Comparison of ENCODE assay signal across 8 mouse cellular contexts in the genomic region with DNA sequence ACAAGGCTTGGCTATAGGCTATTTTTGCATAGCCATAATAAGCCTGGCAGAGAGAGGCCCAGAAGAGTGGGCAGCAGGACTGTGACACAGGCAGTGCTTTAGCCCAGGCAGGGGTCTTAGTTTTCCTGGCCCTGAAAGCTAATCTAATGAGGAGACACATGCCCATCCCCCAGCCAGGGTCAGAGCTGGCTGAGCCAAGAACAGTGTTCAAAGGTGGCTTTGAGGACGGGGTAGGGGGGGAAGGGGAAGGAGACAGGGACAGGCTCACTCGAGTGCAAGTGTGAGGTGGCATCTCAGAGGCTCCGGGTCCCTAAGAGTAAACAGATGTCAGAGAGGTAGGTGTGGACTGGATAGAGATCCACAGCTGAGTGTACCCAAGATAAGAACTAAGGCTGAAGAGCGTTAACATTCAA. TPM values are rescaled to one million over a fixed set of nuclear protein-coding genes. Genes with fewer than 3 reads are reported as not detected.
DNase-seq lines count a peak whose midpoint lies in the region; ATAC-seq and TF ChIP-seq lines count a peak whose summit lies in the region.
"Had no signal": no experiment of that assay in that cellular context is flagged by ENCODE, and none has a peak within 500 bp of the region (broad histone marks: within the 10 kb centered on the region; RNA-seq: fewer than 3 reads in every experiment).

No protein-coding gene starts in this region.

- H3K9me3 ChIP-seq in forebrain, embryonic 12.5 days: no peaks in the 10 kb centered on the region
- H3K9me3 ChIP-seq in kidney, embryonic 15.5 days (replicated peaks): no peaks in the 10 kb centered on the region
- H3K9me3 ChIP-seq in midbrain, embryonic 16.5 days (replicated peaks; ENCODE audit: control insufficient read depth, low read length, poor library complexity, severe bottlenecking): no peaks in the 10 kb centered on the region

- H3K4me1 ChIP-seq in spleen, adult 2 months (ENCODE audit: control insufficient read depth, insufficient read depth, insufficient read length): peaks cover 29% of the 10 kb centered on the region; the same call in 1 of the 2 replicates
- peaks cover 65% of the 10 kb centered on the region for H3K4me1 ChIP-seq in forebrain, embryonic 12.5 days
- peaks cover 86% of the 10 kb centered on the region for H3K4me1 ChIP-seq in kidney, embryonic 15.5 days
- peaks cover 25% of the 10 kb centered on the region for H3K4me1 ChIP-seq in midbrain, embryonic 16.5 days (ENCODE audit: control insufficient read depth, insufficient read depth, low read length)

- peak overlapping the region; percentile 87 for H3K4me2 ChIP-seq in forebrain, embryonic 12.5 days
- peak overlapping the region; percentile 97 for H3K4me2 ChIP-seq in kidney, embryonic 15.5 days
- H3K4me2 ChIP-seq in midbrain, embryonic 16.5 days (ENCODE audit: low read length): peak overlapping the region; percentile 87; the same call in 1 of the 2 replicates

- no peaks in the 10 kb centered on the region for H3K27me3 ChIP-seq in spleen, adult 2 months (ENCODE audit: control insufficient read depth, insufficient read depth, low read length)
- H3K27me3 ChIP-seq in forebrain, embryonic 12.5 days: peaks cover 28% of the 10 kb centered on the region
- no peaks in the 10 kb centered on the region for H3K27me3 ChIP-seq in kidney, embryonic 15.5 days
- H3K27me3 ChIP-seq in midbrain, embryonic 16.5 days (ENCODE audit: control insufficient read depth, insufficient read depth, low read depth, low read length): peaks cover 14% of the 10 kb centered on the region

- no peak for DNase-seq in spleen, adult 2 months (ENCODE audit: low read depth in 1 of 2, low spot score in 2 of 2)
- DNase-seq in spleen, adult 12 weeks (ENCODE audit: low spot score): no peak
- no peak for DNase-seq in T-cell, adult 2 months (ENCODE audit: low spot score)
- DNase-seq in left cerebral cortex, postnatal 25 days (ENCODE audit: low spot score in 2 of 2): no peak

- TF ChIP-seq CTCF in spleen, adult 2 months (IDR thresholded peaks at IDR 0.05; ENCODE audit: extremely low read depth, insufficient read depth, insufficient read length, insufficient replicate concordance): no peak

- H3K36me3 ChIP-seq in spleen, adult 2 months (ENCODE audit: control insufficient read depth, insufficient read depth, low read length): 0 out of 2 replicates have a peak, but pooled peaks cover 1% of the 10 kb centered on the region
- H3K36me3 ChIP-seq in forebrain, embryonic 12.5 days (replicated peaks): no peaks in the 10 kb centered on the region
- no peaks in the 10 kb centered on the region for H3K36me3 ChIP-seq in kidney, embryonic 15.5 days
- H3K36me3 ChIP-seq in midbrain, embryonic 16.5 days (ENCODE audit: control insufficient read depth, insufficient read depth, low read length): no peaks in the 10 kb centered on the region

- WGBS in spleen, adult 2 months: 16% methylated on average over 4 of the region's 4 CpGs
- 3% methylated on average over 4 of the region's 4 CpGs for WGBS in forebrain, embryonic 12.5 days
- 7% methylated on average over 4 of the region's 4 CpGs for WGBS in kidney, embryonic 15.5 days
- WGBS in midbrain, embryonic 16.5 days: 8% methylated on average over 4 of the region's 4 CpGs

- intact Hi-C loops in left cerebral cortex, postnatal 25 days (cut with DNase I): no loop called here

- peak overlapping the region; percentile 52 for H3K9ac ChIP-seq in forebrain, embryonic 12.5 days
- peak overlapping the region; percentile 19; the same call in 1 of the 2 replicates for H3K9ac ChIP-seq in kidney, embryonic 15.5 days
- H3K9ac ChIP-seq in midbrain, embryonic 16.5 days (ENCODE audit: low read depth, low read length): no peak overlapping the region

- no peak for TF ChIP-seq POLR2A in spleen, adult 2 months (IDR thresholded peaks at IDR 0.05; ENCODE audit: low read depth, low read length)

- H3K27ac ChIP-seq in spleen, adult 2 months (ENCODE audit: insufficient read depth, low read length): peak overlapping the region; percentile 97
- H3K27ac ChIP-seq in forebrain, embryonic 12.5 days: peak overlapping the region; percentile 79
- H3K27ac ChIP-seq in kidney, embryonic 15.5 days: peak overlapping the region; percentile 97
- peak overlapping the region; percentile 67; the same call in 1 of the 2 replicates for H3K27ac ChIP-seq in midbrain, embryonic 16.5 days (ENCODE audit: low read length)

- ATAC-seq in forebrain, embryonic 12.5 days (ENCODE audit: low FRiP score): no peak
- ATAC-seq in kidney, embryonic 15.5 days (replicated peaks; ENCODE audit: low FRiP score): no peak
- no peak for ATAC-seq in midbrain, embryonic 16.5 days

- peak overlapping the region; percentile 47; the same call in 1 of the 2 replicates for H3K4me3 ChIP-seq in spleen, adult 2 months (ENCODE audit: extremely low read depth, insufficient read depth, insufficient read length)
- no peak overlapping the region for H3K4me3 ChIP-seq in forebrain, embryonic 12.5 days (replicated peaks)
- H3K4me3 ChIP-seq in kidney, embryonic 15.5 days (replicated peaks): peak overlapping the region; percentile 71
- H3K4me3 ChIP-seq in midbrain, embryonic 16.5 days (ENCODE audit: low read depth, low read length): no peak overlapping the region

RNA-seq across cellular contexts. Expression of a gene that starts 3.7 kb away (rescaled TPM):
- polyA plus RNA-seq in spleen, adult 2 months (2012; rRNA removed): 50.5 and 78.5 TPM in 2 replicates
- polyA plus RNA-seq in forebrain, embryonic 12.5 days (2016; fragmentation: Nextera tagmentation; extraction: Ambion mirVana): 1.7 and 2.2 TPM in 2 replicates
- polyA plus RNA-seq in kidney, embryonic 15.5 days (2015; fragmentation: Nextera tagmentation; extraction: Ambion mirVana): 5.6 and 7.1 TPM in 2 replicates
- polyA plus RNA-seq in midbrain, embryonic 16.5 days (2015; fragmentation: Nextera tagmentation; extraction: Ambion mirVana): 0.75 and 1.0 TPM in 2 replicates
- 10 to 100 TPM; 14.2 to 16.1 TPM for total RNA-seq in left cerebral cortex, postnatal 25 days (2021)

RNA-seq across cellular contexts. Expression of a gene that starts 42.6 kb away (rescaled TPM):
- 0.08 TPM in 2 replicates for polyA plus RNA-seq in spleen, adult 2 months (2012; rRNA removed)
- polyA plus RNA-seq in forebrain, embryonic 12.5 days (2016; fragmentation: Nextera tagmentation; extraction: Ambion mirVana): 0.04 TPM in 1 of 2 replicates, not detected in the other
- polyA plus RNA-seq in kidney, embryonic 15.5 days (2015; fragmentation: Nextera tagmentation; extraction: Ambion mirVana): 0.38 and 0.41 TPM in 2 replicates
- not detected in 2 replicates for polyA plus RNA-seq in midbrain, embryonic 16.5 days (2015; fragmentation: Nextera tagmentation; extraction: Ambion mirVana)
- total RNA-seq in left cerebral cortex, postnatal 25 days (2021): under 1 TPM; 0.11 TPM
- polyA plus RNA-seq: erythroblast, embryonic 14.5 days had no signal

RNA-seq across cellular contexts. Expression of a gene that starts 43.4 kb away (rescaled TPM):
- 0.04 and 0.15 TPM in 2 replicates for polyA plus RNA-seq in spleen, adult 2 months (2012; rRNA removed)
- 0.24 and 0.36 TPM in 2 replicates for polyA plus RNA-seq in forebrain, embryonic 12.5 days (2016; fragmentation: Nextera tagmentation; extraction: Ambion mirVana)
- polyA plus RNA-seq in kidney, embryonic 15.5 days (2015; fragmentation: Nextera tagmentation; extraction: Ambion mirVana): 0.26 and 0.29 TPM in 2 replicates
- 1.0 and 1.3 TPM in 2 replicates for polyA plus RNA-seq in midbrain, embryonic 16.5 days (2015; fragmentation: Nextera tagmentation; extraction: Ambion mirVana)
- under 1 TPM; 0.43 to 0.60 TPM for total RNA-seq in left cerebral cortex, postnatal 25 days (2021)
- polyA plus RNA-seq: erythroblast, embryonic 14.5 days had no signal

RNA-seq across cellular contexts. Expression of a gene that starts 43.4 kb away (rescaled TPM):
- 6.6 and 7.6 TPM in 2 replicates for polyA plus RNA-seq in spleen, adult 2 months (2012; rRNA removed)
- 23.1 and 27.7 TPM in 2 replicates for polyA plus RNA-seq in forebrain, embryonic 12.5 days (2016; fragmentation: Nextera tagmentation; extraction: Ambion mirVana)
- 27.7 and 29.7 TPM in 2 replicates for polyA plus RNA-seq in kidney, embryonic 15.5 days (2015; fragmentation: Nextera tagmentation; extraction: Ambion mirVana)
- 27.3 and 29.2 TPM in 2 replicates for polyA plus RNA-seq in midbrain, embryonic 16.5 days (2015; fragmentation: Nextera tagmentation; extraction: Ambion mirVana)
- 10 to 100 TPM; 32.6 to 35.4 TPM for total RNA-seq in left cerebral cortex, postnatal 25 days (2021)

Comparison
In these comparisons a context has a peak if more than half of its experiments do, and no peak if none do; other contexts are left out.
1. H3K4me3 ChIP-seq: peak in spleen, adult 2 months (single experiment) and kidney, embryonic 15.5 days (single experiment); none in forebrain, embryonic 12.5 days (single experiment) and midbrain, embryonic 16.5 days (single experiment).
2. Peak in every context shown above with its lines, with median percentiles within 50 percentile points of each other: H3K27ac ChIP-seq and H3K4me2 ChIP-seq.